18 mouse cellular contexts compared by ENCODE assay signal in the genomic region with DNA sequence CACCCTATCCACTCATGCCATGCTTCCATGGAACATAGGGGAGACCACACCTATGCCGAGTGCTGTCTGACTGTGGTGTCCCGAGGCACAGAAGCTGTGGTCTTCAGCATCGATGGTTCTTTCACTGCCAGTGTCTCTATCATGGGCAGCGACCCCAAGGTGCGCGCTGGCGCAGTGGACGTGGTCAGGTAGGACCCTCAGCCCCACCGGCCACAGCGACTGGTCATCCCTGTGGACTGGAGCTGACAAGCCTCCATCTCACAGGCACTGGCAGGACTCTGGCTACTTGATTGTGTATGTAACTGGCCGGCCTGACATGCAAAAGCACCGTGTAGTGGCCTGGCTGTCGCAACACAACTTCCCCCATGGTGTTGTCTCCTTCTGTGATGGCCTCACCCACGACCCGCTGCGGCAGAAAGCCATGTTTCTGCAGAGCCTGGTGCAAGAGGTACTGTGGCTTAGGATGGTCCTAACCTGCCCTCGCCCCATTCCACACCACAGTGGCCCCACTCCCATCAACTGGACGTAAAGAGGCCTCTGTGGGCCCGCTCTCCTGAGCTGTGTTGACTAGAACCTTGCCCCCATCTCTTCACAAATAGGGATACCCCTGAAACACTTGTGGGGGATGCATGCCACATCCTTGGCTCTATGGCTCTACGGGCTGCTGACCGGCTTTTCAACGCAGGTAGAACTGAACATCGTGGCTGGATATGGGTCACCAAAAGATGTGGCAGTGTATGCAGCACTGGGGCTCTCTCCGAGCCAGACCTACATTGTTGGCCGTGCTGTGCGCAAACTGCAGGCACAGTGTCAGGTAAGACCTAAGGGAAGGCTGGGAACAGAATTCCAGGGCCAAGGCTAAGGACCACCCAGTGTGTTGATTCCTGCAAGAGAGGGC. TPM values are rescaled to one million over a fixed set of nuclear protein-coding genes. Genes with fewer than 3 reads are reported as not detected.
DNase-seq lines count a peak whose midpoint lies in the region; ATAC-seq and TF ChIP-seq lines count a peak whose summit lies in the region.
"Had no signal": no experiment of that assay in that cellular context is flagged by ENCODE, and none has a peak within 500 bp of the region (broad histone marks: within the 10 kb centered on the region; RNA-seq: fewer than 3 reads in every experiment).

No protein-coding gene starts in this region.

- no peak overlapping the region for H3K4me2 ChIP-seq in kidney, embryonic 14.5 days (replicated peaks; ENCODE audit: low read depth, low read length)
- H3K4me2 ChIP-seq in intestine, embryonic 15.5 days (replicated peaks) = no peak overlapping the region
- H3K4me2 ChIP-seq: forebrain, embryonic 12.5 days; limb, embryonic 15.5 days had no signal

- no peak for DNase-seq in kidney, adult 2 months
- DNase-seq in spleen, adult 2 months (ENCODE audit: low read depth in 1 of 2, low spot score in 2 of 2) = no peak
- no peak for DNase-seq in spleen, postnatal 14 days (ENCODE audit: low spot score in 2 of 2)
- no peak for DNase-seq in layer of hippocampus, adult 11-12 months (ENCODE audit: low spot score)
- DNase-seq: thymus, adult 2 months had no signal

- ATAC-seq in kidney, embryonic 14.5 days (ENCODE audit: low FRiP score, low TSS enrichment) = no peak
- no peak for ATAC-seq in intestine, embryonic 15.5 days
- no peak for ATAC-seq in megakaryocyte-erythroid progenitor cell, adult 5-6 weeks (replicated peaks; ENCODE audit: low FRiP score, low TSS enrichment, poor library complexity, severe bottlenecking)
- ATAC-seq: midbrain, embryonic 16.5 days had no signal

- WGBS in kidney, adult 2 months = 95% methylated on average over 26 of the region's 26 CpGs
- 94% methylated on average over 26 of the region's 26 CpGs for WGBS in kidney, embryonic 14.5 days
- WGBS in spleen, adult 2 months = 93% methylated on average over 26 of the region's 26 CpGs
- WGBS in intestine, embryonic 15.5 days = 95% methylated on average over 26 of the region's 26 CpGs
- WGBS in small intestine, adult 2 months = 94% methylated on average over 26 of the region's 26 CpGs

- no peaks in the 10 kb centered on the region for H3K9me3 ChIP-seq in kidney, embryonic 14.5 days (ENCODE audit: control insufficient read depth, low read length)
- H3K9me3 ChIP-seq in intestine, embryonic 15.5 days = no peaks in the 10 kb centered on the region
- H3K9me3 ChIP-seq: forebrain, embryonic 12.5 days; limb, embryonic 15.5 days had no signal

- H3K27ac ChIP-seq in kidney, adult 2 months (ENCODE audit: insufficient read depth, low read depth, low read length) = peak overlapping the region; percentile 65; the same call in 1 of the 2 replicates
- no peak overlapping the region for H3K27ac ChIP-seq in kidney, embryonic 14.5 days (ENCODE audit: low read depth, low read length)
- peak overlapping the region; percentile 95 for H3K27ac ChIP-seq in spleen, adult 2 months (ENCODE audit: insufficient read depth, low read length)
- H3K27ac ChIP-seq in intestine, embryonic 15.5 days = peak overlapping the region; percentile 76; the same call in 1 of the 2 replicates
- H3K27ac ChIP-seq in small intestine, adult 2 months (ENCODE audit: insufficient read depth, low read depth, low read length) = peak overlapping the region; percentile 99
- H3K27ac ChIP-seq: forebrain, embryonic 12.5 days had no signal

- no peak for TF ChIP-seq CTCF in kidney, adult 2 months (conservative IDR thresholded peaks at IDR 0.05; ENCODE audit: insufficient read depth, insufficient read length, low read depth, low read length)
- no peak for TF ChIP-seq CTCF in spleen, adult 2 months (IDR thresholded peaks at IDR 0.05; ENCODE audit: extremely low read depth, insufficient read depth, insufficient read length, insufficient replicate concordance)
- no peak for TF ChIP-seq CTCF in small intestine, adult 2 months (IDR thresholded peaks at IDR 0.05; ENCODE audit: extremely low read depth, insufficient read length, insufficient replicate concordance, low read depth, low read length)

- no peak overlapping the region for H3K9ac ChIP-seq in kidney, embryonic 14.5 days (ENCODE audit: low read depth, low read length)
- no peak overlapping the region for H3K9ac ChIP-seq in intestine, embryonic 15.5 days
- H3K9ac ChIP-seq: forebrain, embryonic 12.5 days; limb, embryonic 15.5 days had no signal

- H3K4me3 ChIP-seq in kidney, adult 2 months (ENCODE audit: insufficient read depth, low read depth, low read length) = no peak overlapping the region
- H3K4me3 ChIP-seq in kidney, embryonic 14.5 days (ENCODE audit: low read length) = no peak overlapping the region
- no peak overlapping the region for H3K4me3 ChIP-seq in spleen, adult 2 months (ENCODE audit: extremely low read depth, insufficient read depth, insufficient read length)
- no peak overlapping the region for H3K4me3 ChIP-seq in intestine, embryonic 15.5 days (replicated peaks)
- no peak overlapping the region for H3K4me3 ChIP-seq in small intestine, adult 2 months (ENCODE audit: low read depth, low read length)
- H3K4me3 ChIP-seq: forebrain, embryonic 12.5 days; limb, embryonic 15.5 days had no signal

- TF ChIP-seq POLR2A in kidney, adult 2 months (IDR thresholded peaks at IDR 0.05; ENCODE audit: low read depth, low read length) = no peak
- TF ChIP-seq POLR2A in spleen, adult 2 months (IDR thresholded peaks at IDR 0.05; ENCODE audit: low read depth, low read length) = no peak
- no peak for TF ChIP-seq POLR2A in small intestine, adult 2 months (IDR thresholded peaks at IDR 0.05; ENCODE audit: low read depth, low read length)

- no peaks in the 10 kb centered on the region for H3K27me3 ChIP-seq in kidney, adult 2 months (replicated peaks; ENCODE audit: control insufficient read depth, insufficient read depth, low read length)
- H3K27me3 ChIP-seq in kidney, embryonic 14.5 days (ENCODE audit: control insufficient read depth, insufficient read depth, low read length) = no peaks in the 10 kb centered on the region
- no peaks in the 10 kb centered on the region for H3K27me3 ChIP-seq in spleen, adult 2 months (ENCODE audit: control insufficient read depth, insufficient read depth, low read length)
- H3K27me3 ChIP-seq in intestine, embryonic 15.5 days (replicated peaks) = no peaks in the 10 kb centered on the region
- no peaks in the 10 kb centered on the region for H3K27me3 ChIP-seq in small intestine, adult 2 months (ENCODE audit: control insufficient read depth, insufficient read depth, low read length)
- H3K27me3 ChIP-seq: forebrain, embryonic 12.5 days; limb, embryonic 15.5 days had no signal

- H3K36me3 ChIP-seq in kidney, adult 2 months (ENCODE audit: control insufficient read depth, insufficient read depth, low read length) = no peaks in the 10 kb centered on the region
- H3K36me3 ChIP-seq in kidney, embryonic 14.5 days (ENCODE audit: control insufficient read depth, insufficient read depth, low read length) = peaks cover 49% of the 10 kb centered on the region
- peaks cover 47% of the 10 kb centered on the region for H3K36me3 ChIP-seq in spleen, adult 2 months (ENCODE audit: control insufficient read depth, insufficient read depth, low read length)
- peaks cover 16% of the 10 kb centered on the region; the same call in 1 of the 2 replicates for H3K36me3 ChIP-seq in intestine, embryonic 15.5 days
- peaks cover 53% of the 10 kb centered on the region for H3K36me3 ChIP-seq in small intestine, adult 2 months (ENCODE audit: control insufficient read depth, insufficient read depth, low read length)

- peaks cover 19% of the 10 kb centered on the region for H3K4me1 ChIP-seq in kidney, adult 2 months (ENCODE audit: control insufficient read depth, insufficient read depth, low read length)
- H3K4me1 ChIP-seq in kidney, embryonic 14.5 days (ENCODE audit: control insufficient read depth, insufficient read depth, low read length) = peaks cover 24% of the 10 kb centered on the region
- peaks cover 23% of the 10 kb centered on the region for H3K4me1 ChIP-seq in spleen, adult 2 months (ENCODE audit: control insufficient read depth, insufficient read depth, insufficient read length)
- peaks cover 23% of the 10 kb centered on the region for H3K4me1 ChIP-seq in intestine, embryonic 15.5 days (replicated peaks)
- peaks cover 33% of the 10 kb centered on the region for H3K4me1 ChIP-seq in small intestine, adult 2 months (ENCODE audit: control insufficient read depth, insufficient read depth, insufficient read length, low read length)
- H3K4me1 ChIP-seq: forebrain, embryonic 12.5 days had no signal

RNA-seq across cellular contexts. Expression of a gene that starts 12.5 kb away (rescaled TPM):
- 41.6 and 46.3 TPM in 2 replicates for polyA plus RNA-seq in kidney, adult 2 months (2012; rRNA removed)
- 14.0 and 15.8 TPM in 2 replicates for polyA plus RNA-seq in kidney, embryonic 14.5 days (2014; fragmentation: Nextera tagmentation; extraction: Ambion mirVana)
- polyA plus RNA-seq in spleen, adult 2 months (2012; rRNA removed) = 358 and 415 TPM in 2 replicates
- polyA plus RNA-seq in intestine, embryonic 15.5 days (2015; fragmentation: Nextera tagmentation; extraction: Ambion mirVana) = 13.8 and 20.9 TPM in 2 replicates
- 108 and 197 TPM in 2 replicates for polyA plus RNA-seq in small intestine, adult 2 months (2012; rRNA removed)
- total RNA-seq in megakaryocyte-erythroid progenitor cell, adult 5-6 weeks (2014; fragmentation: Nextera tagmentation) = 42.3 and 44.1 TPM in 2 replicates
- total RNA-seq in megakaryocyte-erythroid progenitor cell, adult 5-6 weeks (2017) = 7.4 and 7.7 TPM in 2 replicates

RNA-seq across cellular contexts. Expression of a gene that starts 13.3 kb away (rescaled TPM):
- polyA plus RNA-seq in kidney, adult 2 months (2012; rRNA removed) = 80.5 and 96.2 TPM in 2 replicates
- 92.0 and 97.5 TPM in 2 replicates for polyA plus RNA-seq in kidney, embryonic 14.5 days (2014; fragmentation: Nextera tagmentation; extraction: Ambion mirVana)
- 85.3 and 99.6 TPM in 2 replicates for polyA plus RNA-seq in spleen, adult 2 months (2012; rRNA removed)
- 75.0 and 80.7 TPM in 2 replicates for polyA plus RNA-seq in intestine, embryonic 15.5 days (2015; fragmentation: Nextera tagmentation; extraction: Ambion mirVana)
- 41.3 and 59.8 TPM in 2 replicates for polyA plus RNA-seq in small intestine, adult 2 months (2012; rRNA removed)
- 25.9 and 31.2 TPM in 2 replicates for total RNA-seq in megakaryocyte-erythroid progenitor cell, adult 5-6 weeks (2014; fragmentation: Nextera tagmentation)
- total RNA-seq in megakaryocyte-erythroid progenitor cell, adult 5-6 weeks (2017) = 16.9 and 23.2 TPM in 2 replicates

RNA-seq across cellular contexts. Expression of a gene that starts 15.3 kb away (rescaled TPM):
- polyA plus RNA-seq in kidney, adult 2 months (2012; rRNA removed) = 134 and 138 TPM in 2 replicates
- polyA plus RNA-seq in kidney, embryonic 14.5 days (2014; fragmentation: Nextera tagmentation; extraction: Ambion mirVana) = 116 and 121 TPM in 2 replicates
- 247 and 334 TPM in 2 replicates for polyA plus RNA-seq in spleen, adult 2 months (2012; rRNA removed)
- polyA plus RNA-seq in intestine, embryonic 15.5 days (2015; fragmentation: Nextera tagmentation; extraction: Ambion mirVana) = 127 and 147 TPM in 2 replicates
- polyA plus RNA-seq in small intestine, adult 2 months (2012; rRNA removed) = 186 and 366 TPM in 2 replicates
- 65.1 and 75.8 TPM in 2 replicates for total RNA-seq in megakaryocyte-erythroid progenitor cell, adult 5-6 weeks (2014; fragmentation: Nextera tagmentation)
- 6.7 and 16.1 TPM in 2 replicates for total RNA-seq in megakaryocyte-erythroid progenitor cell, adult 5-6 weeks (2017)

RNA-seq across cellular contexts. Expression of a gene that starts 27.3 kb away (rescaled TPM):
- 0.03 and 0.05 TPM in 2 replicates for polyA plus RNA-seq in kidney, adult 2 months (2012; rRNA removed)
- not detected in 2 replicates for polyA plus RNA-seq in kidney, embryonic 14.5 days (2014; fragmentation: Nextera tagmentation; extraction: Ambion mirVana)
- polyA plus RNA-seq in spleen, adult 2 months (2012; rRNA removed) = 0.09 and 0.11 TPM in 2 replicates
- polyA plus RNA-seq in intestine, embryonic 15.5 days (2015; fragmentation: Nextera tagmentation; extraction: Ambion mirVana) = not detected in 2 replicates
- polyA plus RNA-seq in small intestine, adult 2 months (2012; rRNA removed) = 0.06 TPM in 1 of 2 replicates, not detected in the other
- total RNA-seq in megakaryocyte-erythroid progenitor cell, adult 5-6 weeks (2014; fragmentation: Nextera tagmentation) = not detected in 2 replicates
- not detected in 2 replicates for total RNA-seq in megakaryocyte-erythroid progenitor cell, adult 5-6 weeks (2017)
- total RNA-seq: adrenal gland, adult 18-20 months; heart, postnatal 25 days; left cerebral cortex, postnatal 10 days had no signal
- polyA plus RNA-seq: forebrain, embryonic 12.5 days; limb, embryonic 15.5 days; neural tube, embryonic 14.5 days had no signal

RNA-seq across cellular contexts. Expression of a gene that starts 30.9 kb away (rescaled TPM):
- 0.66 and 0.92 TPM in 2 replicates for polyA plus RNA-seq in kidney, adult 2 months (2012; rRNA removed)
- not detected in 2 replicates for polyA plus RNA-seq in kidney, embryonic 14.5 days (2014; fragmentation: Nextera tagmentation; extraction: Ambion mirVana)
- polyA plus RNA-seq in spleen, adult 2 months (2012; rRNA removed) = 7.0 and 8.3 TPM in 2 replicates
- 1.7 and 2.8 TPM in 2 replicates for polyA plus RNA-seq in intestine, embryonic 15.5 days (2015; fragmentation: Nextera tagmentation; extraction: Ambion mirVana)
- polyA plus RNA-seq in small intestine, adult 2 months (2012; rRNA removed) = 24.8 TPM in 1 of 2 replicates, not detected in the other
- not detected in 2 replicates for total RNA-seq in megakaryocyte-erythroid progenitor cell, adult 5-6 weeks (2014; fragmentation: Nextera tagmentation)
- not detected in 2 replicates for total RNA-seq in megakaryocyte-erythroid progenitor cell, adult 5-6 weeks (2017)
- total RNA-seq: adrenal gland, adult 18-20 months; heart, postnatal 25 days; layer of hippocampus, adult 8-10 months; left cerebral cortex, postnatal 10 days had no signal
- polyA plus RNA-seq: embryonic facial prominence, embryonic 14.5 days; forebrain, embryonic 12.5 days; limb, embryonic 15.5 days; midbrain, embryonic 16.5 days; neural tube, embryonic 14.5 days had no signal
